Mouse (Mus musculus): Measurements from ENCODE around the gene Itpr2.

The Itpr2 gene

DNA sequence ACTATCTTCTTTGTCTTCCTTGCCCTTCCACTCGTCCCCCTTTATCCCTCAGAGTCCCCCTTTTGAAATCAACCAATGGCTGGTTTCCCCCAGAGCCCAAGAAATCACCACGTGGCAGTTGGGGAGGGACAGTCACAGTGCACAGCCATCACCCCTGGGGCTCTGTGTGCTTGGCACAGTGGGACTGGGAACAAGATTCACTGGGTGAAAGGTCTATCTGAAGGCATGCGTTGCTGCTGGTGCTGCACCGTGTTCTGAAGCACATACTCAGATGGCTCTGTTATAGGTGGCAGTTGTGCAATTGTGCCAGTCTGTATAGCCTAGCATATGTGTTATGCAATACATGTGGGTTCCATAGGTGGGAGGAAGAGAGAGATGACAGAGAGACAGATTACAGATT is 154.5 kb downstream of the Itpr2 start:
- no peak for DNase-seq (ENCODE audit: low spot score)

DNA sequence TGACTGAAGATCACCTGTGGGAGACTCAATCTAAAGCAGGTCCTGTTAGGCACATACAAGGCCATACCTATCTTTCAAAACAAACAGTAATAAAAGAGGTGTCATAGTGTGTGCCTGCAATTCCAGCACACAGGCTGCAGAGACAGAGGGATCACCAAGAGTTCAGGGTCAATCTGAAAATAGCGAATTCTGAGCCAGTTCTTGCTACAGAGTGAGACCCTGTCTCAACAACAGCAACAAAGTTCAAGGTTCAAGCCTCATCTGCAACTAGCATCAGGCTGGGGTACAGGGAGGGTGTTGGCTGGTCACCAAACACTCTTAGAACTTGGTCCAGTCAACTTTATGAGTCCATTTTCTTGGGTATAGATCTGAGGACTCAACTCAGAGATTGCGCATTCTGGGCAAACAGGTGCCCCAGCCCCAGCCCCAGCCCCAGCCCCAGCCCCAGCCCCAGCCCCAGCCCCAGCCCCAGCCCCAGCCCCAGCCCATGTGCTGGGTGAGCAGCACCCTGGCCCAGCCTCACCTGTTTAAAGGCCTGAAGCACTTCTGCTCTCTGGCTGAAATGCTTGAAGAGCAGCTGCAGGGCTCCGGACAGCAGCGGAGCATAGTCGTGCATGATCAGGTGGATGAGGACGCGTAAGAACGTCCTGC is 155.4 kb downstream of the Itpr2 start:
- no peak for DNase-seq (ENCODE audit: low spot score)

DNA sequence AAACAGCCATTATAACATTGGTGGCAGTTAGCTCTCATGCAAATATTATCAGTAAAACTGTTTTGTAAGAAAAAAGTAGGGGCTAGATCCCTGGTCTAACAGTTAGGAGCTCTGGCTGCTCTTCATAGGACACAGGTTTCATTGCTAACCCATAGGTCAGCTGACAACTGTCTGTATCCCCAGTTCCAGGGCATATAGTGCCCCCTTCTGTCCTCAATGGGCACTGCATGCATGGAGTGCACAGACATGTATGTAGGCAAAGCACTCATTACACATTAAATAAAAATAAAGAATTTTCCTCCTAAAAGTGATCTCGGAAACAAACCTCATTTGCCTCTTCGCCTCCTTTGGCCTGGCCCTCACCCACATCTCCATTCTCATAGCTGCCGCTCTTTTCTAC is 157.3 kb downstream of the Itpr2 start:
- DNase-seq (ENCODE audit: low spot score), result no peak

DNA sequence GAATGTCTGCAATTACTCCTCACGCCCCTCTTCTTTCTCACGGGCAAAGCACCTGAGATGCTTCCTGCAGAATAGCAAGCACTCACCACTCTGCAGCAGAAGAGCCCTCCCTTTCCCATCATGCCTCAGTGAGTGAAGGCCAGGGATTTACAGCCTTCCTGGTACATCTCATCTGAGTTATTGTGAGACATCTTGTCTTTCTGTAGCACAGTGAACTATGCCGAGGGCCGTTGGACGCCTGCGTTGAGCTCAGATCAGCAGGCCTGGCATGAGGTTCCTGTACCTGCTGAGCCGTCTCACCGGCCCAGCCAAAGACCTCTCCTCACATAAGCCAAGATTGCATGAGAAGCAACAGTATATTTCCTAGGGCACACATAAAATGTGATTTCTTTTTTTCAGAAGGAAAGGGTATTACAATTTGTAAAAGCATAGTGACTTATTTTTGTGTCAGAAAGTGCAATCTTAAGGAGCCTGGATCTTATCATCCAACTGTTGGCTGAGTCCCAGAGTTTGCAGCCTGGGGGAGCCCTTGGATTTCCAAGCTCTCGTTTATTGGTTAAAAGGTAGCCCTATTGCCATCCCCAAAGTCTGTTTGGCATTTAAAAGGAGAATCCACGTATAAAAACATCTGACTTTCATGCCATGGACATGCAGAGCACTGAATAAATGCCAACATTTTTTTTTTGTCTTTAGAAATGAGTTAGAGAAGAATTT is 158.2 kb downstream of the Itpr2 start:
- no peak for DNase-seq (ENCODE audit: low spot score)

DNA sequence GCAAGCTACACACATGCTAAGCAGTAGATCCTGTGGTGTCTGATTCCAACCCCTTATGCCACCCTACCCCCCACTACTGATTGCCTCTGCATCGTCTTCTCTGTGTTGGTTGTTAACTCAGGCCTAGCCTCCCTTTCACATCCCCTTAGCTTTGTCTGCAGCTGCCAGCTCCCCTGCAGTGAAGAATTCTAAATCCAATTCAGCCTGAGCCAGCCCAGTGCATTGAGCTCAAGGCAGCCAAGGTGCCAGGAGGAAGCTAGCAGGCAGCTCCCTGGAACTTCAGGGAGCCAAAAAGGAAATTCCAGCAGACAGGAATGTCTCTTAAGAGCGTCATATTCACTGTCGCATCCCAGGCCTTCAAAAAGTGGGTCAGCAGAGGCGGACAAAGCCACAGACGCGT is 159.0 kb downstream of the Itpr2 start:
- DNase-seq (ENCODE audit: low spot score), result no peak

DNA sequence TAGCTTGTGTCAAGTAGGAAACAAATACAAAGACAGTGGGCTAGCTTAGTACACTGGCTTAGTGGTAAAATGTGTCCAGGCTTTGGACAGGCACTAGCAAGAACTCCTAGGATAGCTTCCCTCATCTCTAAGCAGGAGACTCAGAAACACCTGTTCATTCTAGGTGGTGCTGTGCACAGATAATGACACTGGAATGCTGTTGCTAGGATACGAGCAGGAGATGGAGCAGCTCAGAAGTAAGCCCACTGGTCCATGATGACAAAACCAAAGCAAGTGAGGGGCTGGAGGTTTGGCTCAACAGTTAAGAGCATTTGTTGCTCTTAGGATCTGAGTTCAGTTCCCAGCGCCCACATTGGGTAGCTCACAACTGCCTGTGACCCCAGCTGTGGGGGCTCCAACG is 160.1 kb downstream of the Itpr2 start:
- no peak for DNase-seq (ENCODE audit: low spot score)

DNA sequence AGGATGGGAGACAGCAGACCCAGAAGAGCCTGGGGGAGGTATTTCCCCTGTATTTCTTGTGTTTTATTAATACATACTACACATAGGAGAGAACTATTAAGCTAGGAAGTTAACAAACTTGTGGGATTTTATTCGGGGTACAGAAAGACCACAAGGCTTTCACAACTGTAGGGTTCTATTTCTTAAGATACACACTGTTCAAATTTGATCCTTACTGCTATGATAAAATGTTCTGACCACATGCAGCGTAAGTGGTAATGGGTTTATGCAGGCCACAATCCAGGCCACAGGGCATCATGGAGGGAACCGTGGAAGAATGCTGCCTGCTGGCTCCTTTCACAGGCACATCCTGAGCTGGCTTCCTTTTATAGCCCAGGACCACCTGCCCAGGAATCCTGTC is 160.6 kb downstream of the Itpr2 start:
- no peak for DNase-seq (ENCODE audit: low spot score)

DNA sequence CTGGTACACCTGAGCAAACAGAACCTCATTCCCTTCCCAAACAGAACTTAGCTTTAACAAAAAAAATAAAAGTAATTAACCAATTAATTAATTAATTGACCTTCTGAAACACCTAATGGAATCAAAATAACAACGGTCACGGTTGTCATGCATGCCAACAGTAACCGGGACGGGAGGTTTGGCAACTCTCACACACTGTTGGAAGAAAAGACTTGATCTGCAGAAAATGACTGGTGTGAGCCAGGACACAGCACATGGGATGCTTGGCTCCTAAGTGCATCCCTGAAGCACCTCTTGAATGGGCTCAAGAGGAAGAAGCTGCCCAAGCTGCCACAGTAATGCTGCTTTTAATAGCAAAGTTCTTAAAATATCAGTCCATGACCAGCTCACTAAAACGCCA is 161.1 kb downstream of the Itpr2 start:
- no peak for DNase-seq (ENCODE audit: low spot score)

DNA sequence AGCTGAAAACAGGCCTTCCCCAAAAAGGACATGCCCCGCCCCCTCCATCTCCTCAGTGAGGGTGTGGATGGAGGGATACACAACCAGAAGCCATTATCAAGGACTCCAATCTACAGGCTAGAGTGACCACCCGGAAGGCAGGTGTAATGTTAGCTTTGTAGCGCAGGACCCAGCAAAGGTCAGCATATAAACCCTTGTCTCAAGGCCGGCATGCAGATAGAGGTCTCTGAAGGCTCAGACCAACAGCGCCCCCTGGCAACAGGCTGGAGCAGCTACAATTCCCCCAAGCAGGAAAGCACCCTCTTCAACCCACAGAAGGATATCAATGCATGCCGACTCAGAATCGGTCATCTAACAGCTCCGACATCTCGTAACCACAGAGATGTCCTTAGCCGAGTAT is 162.2 kb downstream of the Itpr2 start:
- DNase-seq (ENCODE audit: low spot score), result peak; percentile 60

DNA sequence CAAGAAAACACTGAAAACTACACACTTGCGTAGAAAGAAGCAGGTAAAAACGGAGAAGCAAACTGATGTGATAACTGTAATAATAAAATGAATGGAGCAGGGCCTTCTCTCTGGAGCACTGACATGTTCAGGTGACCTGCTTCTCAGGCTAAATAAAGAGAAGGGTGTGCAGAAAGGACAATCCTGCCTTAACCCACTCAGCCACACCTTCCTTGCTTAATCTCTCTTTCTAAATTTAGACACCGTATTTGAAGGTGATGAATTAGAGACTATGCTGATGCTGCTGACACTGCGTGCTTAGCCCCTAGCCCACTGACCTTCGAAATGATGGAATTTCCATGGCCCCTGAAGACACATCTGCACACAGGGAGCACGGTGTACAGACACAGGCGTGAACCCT is 164.8 kb downstream of the Itpr2 start:
- DNase-seq (ENCODE audit: low spot score), result no peak

DNA sequence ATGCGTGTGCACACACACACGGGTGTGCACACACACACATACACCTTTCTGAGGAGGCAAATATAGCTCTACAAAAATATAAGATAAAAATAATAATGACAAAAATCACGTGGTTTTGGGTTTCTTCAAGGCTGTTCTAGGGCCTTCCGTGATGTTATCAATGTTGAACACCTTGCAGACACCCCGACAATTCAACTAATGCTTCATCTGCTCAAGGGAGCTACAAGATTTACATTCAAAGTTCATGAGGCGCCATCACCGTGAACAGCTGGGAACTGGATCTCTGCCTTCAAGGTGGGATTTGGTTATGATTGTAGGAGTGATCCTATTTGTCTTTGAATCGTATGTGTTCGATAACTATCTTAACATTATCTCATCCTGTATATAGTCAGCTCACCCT is 166.8 kb downstream of the Itpr2 start:
- DNase-seq (ENCODE audit: low spot score), result no peak

DNA sequence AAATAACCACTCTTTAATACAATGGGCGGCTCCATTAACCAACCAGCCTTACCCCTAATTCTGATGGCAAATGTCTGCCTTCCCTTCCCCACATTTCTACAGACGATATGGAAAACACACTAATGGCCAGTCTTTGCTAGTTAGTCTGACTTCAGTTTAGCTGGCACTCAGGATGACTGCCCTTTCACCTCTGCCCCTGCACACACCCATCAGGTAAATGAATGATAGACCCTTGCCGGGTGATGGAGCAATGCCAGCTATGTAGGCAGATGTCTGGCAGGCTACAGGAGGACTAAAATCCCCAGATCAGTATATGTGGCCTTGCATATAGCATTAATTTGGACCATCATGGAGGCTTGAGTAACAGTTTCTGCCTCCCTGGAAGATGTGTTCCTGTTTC is 168.5 kb downstream of the Itpr2 start:
- DNase-seq (ENCODE audit: low spot score), result no peak

DNA sequence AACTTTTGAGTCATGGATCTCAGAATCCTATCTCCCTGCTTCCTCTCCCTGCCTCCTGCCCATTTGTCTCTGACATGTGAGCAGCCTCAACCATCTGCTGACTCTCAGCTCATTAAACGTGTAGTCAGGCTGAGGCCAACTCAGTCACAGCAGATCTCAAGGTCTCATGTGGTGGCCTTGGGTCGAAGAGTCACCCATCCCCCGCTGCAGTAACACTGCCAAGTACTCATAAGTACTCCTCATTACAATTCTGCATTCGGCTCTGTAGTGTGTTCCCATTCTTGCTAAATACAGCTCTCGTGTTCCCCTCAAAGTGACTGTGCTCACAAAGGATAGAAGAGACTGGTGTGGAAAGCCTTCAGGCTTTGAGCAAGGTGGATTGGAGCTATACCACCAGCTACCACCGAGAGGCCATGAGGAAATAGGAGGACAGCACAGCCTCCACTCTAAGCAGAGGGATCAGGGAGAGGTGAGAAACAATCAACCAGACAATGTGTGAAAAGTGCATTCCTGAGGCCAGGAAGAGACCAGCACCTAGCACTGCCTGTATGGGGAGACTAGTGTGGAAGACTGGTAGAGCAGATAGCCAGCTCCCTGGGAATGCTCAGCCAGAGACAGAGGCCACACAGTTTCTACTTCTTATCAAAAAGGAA is 170.9 kb downstream of the Itpr2 start:
- DNase-seq (ENCODE audit: low spot score), result peak; percentile 38

DNA sequence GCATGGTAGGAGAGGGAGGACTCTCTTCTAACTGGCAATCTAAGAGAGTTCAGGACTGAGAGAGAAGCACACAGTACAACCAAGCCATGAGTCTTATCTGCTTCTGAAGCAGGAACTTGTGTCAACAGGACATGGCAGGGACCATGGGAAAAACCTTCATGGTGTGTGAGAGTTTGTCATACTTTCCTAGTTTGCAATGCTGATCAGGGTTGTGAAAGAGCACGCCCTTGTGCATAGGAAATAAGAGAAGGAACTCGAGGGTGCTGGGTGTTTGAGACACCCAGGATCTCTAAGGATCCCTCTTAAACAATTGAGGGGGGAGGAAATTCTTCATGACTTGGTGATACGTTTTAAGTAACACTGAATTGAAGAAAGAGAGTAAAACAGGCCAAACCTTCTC is 172.9 kb downstream of the Itpr2 start:
- DNase-seq (ENCODE audit: low spot score), result no peak

DNA sequence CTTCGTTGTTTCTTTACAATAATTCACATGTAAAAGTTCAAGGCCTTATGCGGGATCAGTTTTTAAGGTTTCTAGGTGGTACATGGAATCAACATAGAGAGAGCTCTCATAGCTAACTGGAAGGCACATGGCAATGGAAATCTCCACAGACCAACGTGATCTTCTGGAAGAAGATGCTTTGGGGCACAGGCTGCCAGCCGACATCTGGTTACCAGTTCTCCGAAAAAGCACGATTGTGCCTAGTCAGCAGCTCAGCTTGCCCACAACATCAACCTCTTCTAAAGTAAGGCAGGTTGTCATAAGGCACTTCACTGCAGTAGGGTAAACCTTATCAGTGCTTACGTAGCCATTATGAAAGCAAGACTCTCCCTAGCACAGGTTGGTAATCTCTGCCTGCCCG is 175.4 kb downstream of the Itpr2 start:
- no peak for DNase-seq (ENCODE audit: low spot score)

DNA sequence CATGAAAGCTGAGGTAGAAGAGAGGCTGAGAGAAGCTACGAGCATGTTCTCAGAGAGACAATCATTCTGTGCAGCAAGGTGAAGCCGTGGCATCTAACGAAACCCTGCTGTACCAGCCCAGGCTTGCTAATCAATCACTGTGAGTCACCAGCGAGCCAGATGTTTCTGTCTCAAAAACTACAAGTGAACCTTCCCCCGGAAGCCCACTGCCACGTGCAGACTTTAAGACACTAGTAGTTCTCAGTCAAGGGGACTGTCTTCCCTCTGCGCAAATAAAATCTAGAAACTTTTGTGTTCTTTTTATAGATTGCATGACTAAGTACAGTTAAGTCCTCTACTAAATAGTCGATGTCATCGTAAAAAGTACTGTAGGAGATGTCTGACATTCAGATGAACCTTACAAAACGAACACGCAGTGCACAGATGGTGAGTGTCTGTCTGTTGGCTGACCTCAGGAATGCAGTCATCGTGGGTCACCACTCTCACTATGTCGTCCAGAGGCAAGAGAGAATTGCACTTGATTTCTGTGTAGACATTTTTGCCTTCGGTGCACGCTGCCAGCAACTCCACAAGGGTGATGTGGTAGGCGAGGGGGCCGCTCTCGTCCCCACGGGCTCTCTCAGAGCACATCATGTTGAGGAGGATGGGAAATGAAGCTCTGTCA is 177.3 kb downstream of the Itpr2 start:
- DNase-seq (ENCODE audit: low spot score), result no peak

DNA sequence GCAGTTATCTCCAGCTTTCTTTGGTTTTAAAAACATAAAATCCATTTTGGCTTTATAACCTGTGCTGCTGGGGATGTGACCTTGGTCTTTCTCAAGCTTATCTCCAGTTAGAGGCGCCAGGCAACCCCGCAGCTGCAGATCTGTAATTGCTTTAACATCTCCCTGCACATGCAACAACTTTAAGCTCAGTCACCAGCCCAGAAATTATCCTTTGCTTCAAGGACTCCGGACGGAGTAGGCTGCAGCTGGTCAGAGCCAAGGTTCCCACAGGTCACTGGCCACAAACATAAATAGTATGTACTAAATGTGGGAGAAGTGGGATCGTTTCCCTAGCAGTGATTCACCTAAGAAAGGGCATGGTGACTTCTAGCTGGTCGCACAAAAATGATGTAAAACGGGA is 179.5 kb downstream of the Itpr2 start:
- peak; percentile 78 for DNase-seq (ENCODE audit: low spot score)

DNA sequence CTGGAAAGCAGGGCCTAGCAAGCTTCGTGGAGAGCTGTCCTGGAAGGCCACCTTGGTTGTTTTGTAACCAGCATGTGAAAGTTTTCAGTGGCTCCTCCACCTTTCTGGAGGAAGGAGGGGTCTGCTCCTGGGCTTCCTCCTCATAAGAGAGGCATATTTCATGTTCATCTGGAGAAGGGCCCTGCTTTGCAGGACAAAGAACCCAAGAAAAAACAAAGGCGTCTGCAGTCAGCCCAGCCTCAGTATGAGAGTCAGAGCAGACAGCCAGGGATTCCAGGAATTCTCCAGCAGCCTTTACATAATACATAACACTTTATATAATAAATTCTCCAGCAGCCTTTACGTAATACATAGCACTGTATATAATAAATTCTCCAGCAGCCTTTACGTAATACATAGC is 180.1 kb downstream of the Itpr2 start:
- DNase-seq (ENCODE audit: low spot score), result no peak

DNA sequence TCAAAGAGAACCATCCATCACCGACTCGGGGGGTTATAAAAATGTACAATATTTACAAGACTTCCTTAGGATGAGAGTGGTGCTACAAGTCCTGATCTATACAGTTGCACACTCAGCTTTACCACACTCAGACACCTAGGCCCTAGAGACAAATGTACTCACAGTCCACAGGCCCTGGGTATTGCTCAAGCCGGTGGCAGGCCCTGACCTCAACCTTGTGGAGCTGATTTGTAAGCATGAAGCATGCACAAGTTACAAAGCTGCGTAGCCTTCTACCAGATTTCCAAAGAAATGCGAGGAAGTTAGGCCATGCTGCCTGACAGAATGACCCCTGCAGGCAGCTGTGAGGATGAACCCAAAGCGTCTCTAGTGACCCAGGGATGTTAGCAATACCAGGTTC is 185.6 kb downstream of the Itpr2 start:
- no peak for DNase-seq (ENCODE audit: low spot score)

DNA sequence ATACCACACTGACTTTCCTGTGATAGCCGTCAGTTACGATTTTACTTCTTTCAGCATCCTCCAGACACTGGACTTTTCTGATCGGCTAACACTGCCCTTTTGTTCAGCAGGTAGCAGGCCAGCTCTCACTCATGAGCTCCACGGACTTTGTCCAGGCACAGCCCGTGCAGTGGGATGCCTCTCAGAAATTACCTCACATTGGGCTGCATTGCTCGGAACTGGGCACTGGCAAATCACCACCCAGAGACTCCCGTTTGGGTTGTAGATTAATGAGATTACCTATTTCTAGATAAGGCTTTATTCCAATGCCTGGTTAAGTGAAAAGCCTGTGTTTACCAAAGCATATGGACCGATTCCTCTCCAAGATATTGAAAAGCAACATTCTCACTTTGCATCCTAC is 186.9 kb downstream of the Itpr2 start:
- DNase-seq (ENCODE audit: low spot score), result no peak

DNA sequence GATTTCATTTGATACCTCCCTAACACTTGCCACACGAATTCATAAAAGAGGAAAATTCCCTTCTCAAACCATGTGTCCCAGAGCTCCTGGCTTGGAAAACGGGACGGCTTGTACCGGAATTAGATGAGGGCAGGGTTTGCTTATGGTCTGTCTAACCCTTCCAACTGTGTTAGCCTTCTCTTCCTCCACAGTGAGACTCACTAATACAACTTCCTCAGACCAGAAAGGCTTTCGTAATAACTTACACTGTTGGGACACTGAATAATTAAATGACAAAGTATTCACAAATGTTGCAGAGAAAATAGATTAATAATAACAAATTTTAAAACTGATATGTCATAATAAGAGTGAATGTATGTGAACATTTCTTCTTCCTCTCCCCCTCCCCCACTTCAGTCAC is 187.7 kb downstream of the Itpr2 start:
- no peak for DNase-seq (ENCODE audit: low spot score)

DNA sequence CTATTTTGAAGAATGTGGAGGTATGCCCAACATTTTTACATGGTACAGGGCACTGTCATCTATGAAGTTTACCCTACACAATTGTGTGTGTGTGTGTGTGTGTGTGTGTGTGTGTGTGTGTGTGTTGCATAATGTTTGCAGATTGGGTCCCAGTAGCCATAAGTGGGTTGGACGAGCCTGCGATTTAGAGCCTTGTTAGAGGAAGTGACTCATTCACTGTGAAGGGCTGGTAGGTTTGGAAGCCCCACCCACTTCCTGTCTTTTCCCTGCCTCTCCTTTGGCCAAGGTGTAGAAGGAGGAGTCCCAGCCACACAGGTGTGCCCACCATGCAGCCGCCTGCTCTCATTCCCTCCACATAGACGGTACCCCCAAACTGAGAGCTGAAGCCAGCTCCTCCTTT is 188.6 kb downstream of the Itpr2 start:
- no peak for DNase-seq (ENCODE audit: low spot score)

DNA sequence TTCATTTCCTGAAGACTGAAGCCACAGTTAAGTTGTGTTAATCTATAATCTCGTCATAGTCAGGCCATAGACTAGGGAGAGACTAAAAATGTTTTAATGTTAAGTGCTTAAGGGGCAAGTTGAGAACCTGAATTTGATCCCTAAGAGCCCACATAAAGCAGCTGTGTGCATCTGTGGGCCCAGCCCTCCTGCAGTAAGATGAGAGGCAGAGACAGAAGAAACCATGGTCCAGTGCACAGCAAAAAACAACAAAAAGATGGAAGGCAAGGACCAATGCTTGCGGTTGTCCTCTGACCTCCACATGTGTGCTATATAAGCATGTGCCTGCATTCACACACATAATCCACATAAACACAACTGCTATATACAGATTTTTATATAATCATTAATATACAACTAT is 191.8 kb downstream of the Itpr2 start:
- no peak for DNase-seq (ENCODE audit: low spot score)
